Mouse (Mus musculus) adipocyte (in vitro differentiated cells): Measurements from ENCODE around the gene Rps27.
A peak's percentile ranks its signal among the peaks of the same experiment; 100 is the strongest.
"Not testable (repeated sequence)": the region's sequence is repeated elsewhere in the genome, so short reads cannot be mapped to it uniquely, and the experiment has no call there.

Source experiments
- DNase-seq: peaks from one replicate; pipeline ENCODE4 v3.0.0-alpha.2; 2016; ENCODE audit warnings: low spot score

The Rps27 gene

GRCm38 (mm10) chr3:90213377-90213866 is at the start of gene Rps27, which contains the start of gene Rab13:
Gene Rps27, minus strand, starts transcription at chr3:90213651.
Gene Rab13, plus strand, starts transcription at chr3:90213695.
- DNase-seq, result peak; percentile 96

GRCm38 (mm10) chr3:90258521-90258920 is 45.1 kb upstream of the Rps27 start:
- DNase-seq, result no peak

GRCm38 (mm10) chr3:90256731-90257530 is 43.5 kb upstream of the Rps27 start:
- DNase-seq, result peak; percentile 29

DNA sequence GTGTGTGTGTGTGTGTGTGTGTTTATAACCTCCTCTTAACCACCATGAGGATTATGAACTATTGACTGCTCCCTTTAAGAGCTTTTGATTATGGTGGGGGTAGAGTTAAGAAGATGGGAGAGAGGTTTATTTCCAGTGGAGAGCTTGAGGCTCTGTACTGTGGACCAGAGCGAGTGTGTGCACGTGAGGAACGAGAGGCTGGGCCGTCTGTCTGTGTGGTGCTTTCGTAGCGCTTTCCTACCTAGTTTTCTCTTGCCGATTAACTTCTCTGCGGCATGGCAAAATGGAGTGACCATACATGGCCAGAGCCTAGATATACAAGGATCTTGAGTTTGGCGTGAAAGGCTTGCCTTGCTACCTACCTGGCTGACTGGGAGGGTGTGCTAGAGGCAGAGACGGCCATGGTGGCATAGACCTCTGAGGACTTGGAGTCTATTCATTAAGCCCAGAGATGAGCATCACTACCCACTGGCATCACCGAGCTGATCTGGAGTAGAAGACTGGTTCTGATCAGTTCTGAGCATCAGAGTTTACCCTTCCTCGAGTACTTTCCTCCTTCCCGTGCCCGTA is 42.4 kb upstream of the Rps27 start:
- no peak for DNase-seq

GRCm38 (mm10) chr3:90255194-90255565 is 41.7 kb upstream of the Rps27 start:
- peak; percentile 44 for DNase-seq

- DNase-seq, result peak; percentile 63
These were observed 41.2 kb upstream of the Rps27 start for GRCm38 (mm10) chr3:90254419-90255193.

- DNase-seq, result peak; percentile 97
These were observed 40.4 kb upstream of the Rps27 start, which contains the start of gene Crtc2 for GRCm38 (mm10) chr3:90253653-90254418. Gene Crtc2, plus strand, starts transcription at chr3:90254163.

DNA sequence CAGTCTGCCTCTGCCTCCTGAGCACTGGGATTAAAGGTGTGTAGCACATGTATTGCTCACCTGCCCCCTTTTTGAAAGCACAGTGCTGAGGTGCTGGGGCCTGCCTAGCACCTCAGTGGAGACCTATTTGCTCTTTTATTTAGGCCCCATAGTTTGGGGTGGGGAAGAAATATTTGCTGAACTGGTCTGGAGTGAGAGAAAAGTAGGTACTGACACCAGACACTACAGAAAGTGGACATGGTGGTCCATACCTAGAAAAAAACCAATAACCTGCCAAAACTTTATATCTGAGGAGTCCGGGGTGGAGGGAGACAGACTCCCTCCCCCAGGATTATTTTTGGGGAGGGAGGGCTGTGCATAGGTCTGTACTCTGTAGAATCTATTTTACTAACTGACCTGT is 39.7 kb upstream of the Rps27 start:
- not testable (repeated sequence) for DNase-seq

DNA sequence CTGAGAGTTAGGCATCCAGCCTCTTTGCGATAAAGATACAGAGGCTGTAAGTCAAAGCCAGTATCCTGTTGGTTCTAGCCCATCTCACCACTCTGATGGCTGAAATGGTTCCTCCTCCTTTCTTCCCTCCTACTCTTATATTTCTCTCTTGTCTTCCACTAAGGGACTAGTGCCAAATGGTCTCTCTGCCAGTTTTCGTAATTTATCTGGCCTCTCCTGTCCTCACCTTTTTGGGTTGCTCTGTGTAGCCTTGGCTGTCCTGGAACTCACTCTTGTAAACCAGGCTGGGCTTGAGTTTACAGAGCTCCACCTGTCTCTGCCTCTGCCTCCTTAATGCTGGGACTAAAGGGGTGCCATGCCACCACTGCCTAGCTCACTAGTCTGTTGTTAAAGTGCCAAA is 39.2 kb upstream of the Rps27 start:
- DNase-seq, result not testable (repeated sequence)

DNA sequence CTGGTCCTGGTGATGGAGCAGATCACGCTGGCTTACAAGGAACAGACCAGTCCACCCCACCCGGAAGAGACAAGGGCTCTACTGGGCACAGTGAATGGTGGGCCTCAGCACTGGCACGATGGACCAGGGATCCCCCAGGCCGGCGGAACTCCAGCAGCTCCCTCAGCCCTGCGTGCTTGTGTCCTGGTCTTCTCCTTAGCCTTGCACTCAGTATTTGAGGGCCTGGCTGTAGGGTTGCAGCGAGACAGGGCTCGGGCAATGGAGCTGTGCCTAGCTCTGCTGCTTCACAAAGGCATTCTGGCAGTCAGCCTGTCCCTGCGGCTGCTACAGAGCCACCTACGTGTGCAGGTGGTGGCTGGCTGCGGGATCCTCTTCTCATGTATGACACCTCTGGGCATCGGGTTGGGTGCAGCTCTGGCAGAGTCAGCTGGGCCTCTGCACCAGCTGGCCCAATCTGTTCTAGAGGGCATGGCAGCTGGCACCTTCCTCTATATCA is 38.3 kb upstream of the Rps27 start:
- not testable (repeated sequence) for DNase-seq

GRCm38 (mm10) chr3:90250791-90251190 is 37.3 kb upstream of the Rps27 start:
- DNase-seq, result peak; percentile 82

DNA sequence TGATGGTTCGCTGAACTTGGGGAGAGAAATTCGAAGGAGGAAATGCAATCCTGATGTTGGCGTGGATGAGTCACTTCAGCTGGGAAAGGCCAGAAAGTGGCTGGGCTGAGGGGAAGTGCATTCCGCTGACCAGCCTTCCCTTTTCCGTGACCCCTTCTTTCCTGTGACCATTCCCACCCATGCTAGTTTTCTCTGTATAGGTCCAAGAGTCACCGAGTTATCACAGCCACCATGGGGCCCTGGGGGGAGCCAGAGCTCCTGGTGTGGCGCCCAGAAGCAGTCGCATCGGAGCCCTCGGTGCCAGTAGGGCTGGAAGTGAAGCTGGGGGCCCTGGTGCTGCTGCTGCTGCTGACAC is 35.3 kb upstream of the Rps27 start:
- peak; percentile 63 for DNase-seq

DNA sequence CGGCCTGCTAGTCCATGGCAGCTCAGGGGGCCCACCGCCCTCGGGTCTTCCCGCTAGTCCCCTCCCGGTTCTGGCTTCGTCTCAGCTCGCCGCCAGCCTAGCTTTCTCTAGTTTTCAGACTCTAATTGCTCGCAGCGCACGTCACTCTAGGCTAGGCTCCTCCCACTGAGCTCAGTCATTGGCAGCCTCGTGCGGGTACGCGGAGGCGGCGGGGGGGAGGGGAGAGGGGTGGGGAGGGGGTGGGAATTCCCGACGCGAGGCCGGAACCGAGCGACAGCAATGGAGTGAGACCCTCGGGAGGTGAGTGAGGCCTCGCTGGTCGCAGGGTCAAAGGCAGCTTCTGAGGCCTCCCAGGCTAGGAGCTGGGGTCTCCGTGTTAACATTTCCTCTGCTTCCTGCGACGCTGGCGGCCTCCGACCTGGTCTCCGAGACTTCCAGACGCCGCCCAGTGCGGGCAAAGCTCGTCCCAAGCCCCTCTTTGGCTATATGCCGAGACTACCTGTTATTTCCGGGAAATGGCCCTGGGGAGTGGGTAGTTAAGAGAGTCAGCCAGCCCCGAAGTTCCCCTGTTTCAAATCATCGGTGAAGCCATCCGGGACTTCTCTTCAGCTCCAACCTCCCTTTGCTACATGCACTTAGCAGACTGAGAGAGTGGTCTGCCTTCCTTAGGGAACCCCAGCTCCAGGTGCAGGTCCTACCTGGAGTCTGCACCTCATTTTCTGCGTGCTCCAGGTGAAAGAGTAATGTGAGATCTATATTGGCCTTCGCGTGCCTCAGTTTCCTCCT is 34.7 kb upstream of the Rps27 start, which contains the start of gene Slc39a1:
Gene Slc39a1 (plus strand): TSS at position 213 of the 786 bp plus-strand sequence.
- DNase-seq, result peak; percentile 98

- DNase-seq, result no peak
These were observed 34.1 kb upstream of the Rps27 start for GRCm38 (mm10) chr3:90247630-90247959.

GRCm38 (mm10) chr3:90245406-90245805 is 32.0 kb upstream of the Rps27 start:
- peak; percentile 57 for DNase-seq

DNA sequence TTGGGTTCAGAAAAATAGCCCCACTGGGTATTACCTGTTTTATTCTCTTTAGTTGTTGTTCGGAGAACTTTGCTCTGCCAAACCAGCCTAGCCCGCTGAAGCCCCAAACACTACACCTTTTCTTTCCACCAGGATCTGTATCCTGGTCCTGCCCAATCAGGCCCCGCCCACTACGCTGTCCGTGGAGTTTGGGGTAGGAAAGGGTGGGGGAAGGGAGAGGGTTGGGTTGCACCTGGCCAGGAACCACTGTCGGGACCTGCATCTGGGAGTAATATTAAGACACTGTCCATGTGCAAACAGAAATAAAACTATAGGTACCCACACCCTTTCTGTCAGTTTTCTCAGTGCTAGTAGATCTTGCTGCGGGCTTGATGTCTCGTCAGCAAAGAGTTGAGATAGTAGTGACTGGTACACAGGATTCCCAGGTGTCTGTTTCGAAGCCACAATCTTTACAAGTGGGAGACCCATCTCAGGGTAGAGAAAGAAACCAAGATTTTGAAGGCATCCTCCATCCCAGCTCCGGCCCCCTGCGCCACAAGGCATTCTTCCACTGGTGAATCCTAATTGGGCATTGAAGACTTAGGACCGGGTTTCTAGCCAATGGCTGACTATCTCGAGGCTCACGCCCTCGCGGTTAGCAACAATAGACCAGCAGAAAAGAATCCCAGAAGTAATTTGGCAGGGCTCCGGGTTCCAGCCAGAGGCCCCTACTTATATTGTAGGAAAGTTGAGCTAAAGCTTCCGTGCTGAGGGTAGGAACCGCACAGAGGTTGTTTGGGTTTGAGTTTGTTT is 29.7 kb upstream of the Rps27 start, which contains the start of gene Creb3l4:
Gene Creb3l4 (minus strand): TSS at position 529 of the 792 bp plus-strand sequence.
- DNase-seq, result no peak

- DNase-seq, result no peak
These were observed 28.4 kb upstream of the Rps27 start for GRCm38 (mm10) chr3:90241669-90242358.

- DNase-seq, result no peak
These were observed 27.8 kb upstream of the Rps27 start for GRCm38 (mm10) chr3:90241251-90241650.
